Mouse (Mus musculus): ENCODE results near the gene Zfp619. TPM values are rescaled to one million over a fixed set of nuclear protein-coding genes. Genes with fewer than 3 reads are reported as not detected.
"Not testable (repeated sequence)": the region's sequence is repeated elsewhere in the genome, so short reads cannot be mapped to it uniquely, and the experiment has no call there.

Zfp619 gene
- total RNA-seq (2022): 1 to 10 TPM; 3.6 to 4.7 (median 4.0) TPM

DNA sequence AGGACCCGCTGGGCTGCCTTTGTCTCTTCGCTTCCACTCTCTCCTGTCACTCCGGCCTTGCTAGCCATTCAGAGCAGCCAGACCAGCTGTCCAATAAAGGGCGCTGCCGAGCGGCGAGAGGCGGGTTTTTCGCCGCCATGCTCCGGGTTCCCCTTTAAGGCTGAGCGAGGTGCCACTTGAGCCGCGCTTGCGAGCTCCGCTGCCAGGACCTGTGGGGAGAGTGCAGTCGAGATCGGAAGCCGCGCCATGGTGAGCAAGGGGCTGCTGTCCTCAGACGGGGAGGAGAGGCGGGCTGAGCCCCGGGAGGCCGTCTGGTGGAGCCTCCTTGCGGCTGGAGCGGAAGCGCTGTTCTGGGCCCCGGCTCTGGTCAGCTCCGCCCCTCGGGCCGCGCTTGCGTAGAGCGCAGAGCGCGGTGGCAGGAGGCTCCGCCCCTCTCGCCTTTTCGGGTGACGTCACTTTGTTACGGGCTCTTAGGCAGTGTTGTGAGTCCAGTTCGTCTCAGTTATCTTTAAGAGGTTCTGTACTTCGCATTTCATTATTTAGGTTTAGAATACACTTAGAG, at the start of gene Zfp619:
Gene Zfp619, plus strand, starts transcription at position 151 of the 562 bp plus-strand sequence.
- DNase-seq (ENCODE audit: low spot score in 2 of 2): peak; percentile 92 to 95

DNA sequence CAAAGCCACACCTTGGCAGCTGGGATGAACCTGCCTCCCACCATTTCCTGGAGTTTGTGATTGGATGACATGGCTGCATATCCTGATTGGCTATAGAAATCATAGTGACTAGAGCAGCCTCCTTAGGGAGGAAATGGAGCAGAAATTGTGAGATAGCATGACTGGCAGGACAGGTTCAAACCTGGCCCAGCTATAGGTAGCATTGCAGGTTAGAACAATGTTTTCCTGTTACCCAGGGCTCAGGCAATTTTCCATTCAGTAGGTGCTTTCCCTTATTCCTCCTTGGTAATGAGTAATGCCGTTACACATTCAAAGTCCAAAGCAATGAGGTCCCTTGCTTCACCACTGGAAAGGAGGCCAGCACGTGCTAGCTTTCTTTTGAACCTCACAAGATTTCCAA, 38.6 kb upstream of the Zfp619 start:
- no peak for DNase-seq (ENCODE audit: low spot score in 2 of 2)

DNA sequence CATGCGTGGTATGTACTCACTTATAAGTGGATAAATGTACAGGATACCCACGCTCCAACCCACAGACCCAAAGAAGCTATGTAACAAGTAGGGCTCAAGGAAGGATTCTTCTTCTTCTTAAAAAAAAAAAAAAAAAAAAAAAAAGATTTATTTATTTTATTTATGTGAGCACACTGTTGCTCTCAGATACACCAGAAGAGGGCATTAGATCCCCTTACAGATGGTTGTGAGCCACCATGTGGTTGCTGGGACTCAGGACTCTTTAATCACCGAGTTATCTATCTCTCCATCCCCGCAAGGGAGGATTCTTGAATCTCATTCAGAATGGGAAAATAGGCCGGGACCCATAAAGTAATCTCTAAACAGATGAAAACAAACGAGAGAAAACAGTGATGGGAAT, 33.2 kb upstream of the Zfp619 start:
- DNase-seq (ENCODE audit: low spot score in 2 of 2): no peak

DNA sequence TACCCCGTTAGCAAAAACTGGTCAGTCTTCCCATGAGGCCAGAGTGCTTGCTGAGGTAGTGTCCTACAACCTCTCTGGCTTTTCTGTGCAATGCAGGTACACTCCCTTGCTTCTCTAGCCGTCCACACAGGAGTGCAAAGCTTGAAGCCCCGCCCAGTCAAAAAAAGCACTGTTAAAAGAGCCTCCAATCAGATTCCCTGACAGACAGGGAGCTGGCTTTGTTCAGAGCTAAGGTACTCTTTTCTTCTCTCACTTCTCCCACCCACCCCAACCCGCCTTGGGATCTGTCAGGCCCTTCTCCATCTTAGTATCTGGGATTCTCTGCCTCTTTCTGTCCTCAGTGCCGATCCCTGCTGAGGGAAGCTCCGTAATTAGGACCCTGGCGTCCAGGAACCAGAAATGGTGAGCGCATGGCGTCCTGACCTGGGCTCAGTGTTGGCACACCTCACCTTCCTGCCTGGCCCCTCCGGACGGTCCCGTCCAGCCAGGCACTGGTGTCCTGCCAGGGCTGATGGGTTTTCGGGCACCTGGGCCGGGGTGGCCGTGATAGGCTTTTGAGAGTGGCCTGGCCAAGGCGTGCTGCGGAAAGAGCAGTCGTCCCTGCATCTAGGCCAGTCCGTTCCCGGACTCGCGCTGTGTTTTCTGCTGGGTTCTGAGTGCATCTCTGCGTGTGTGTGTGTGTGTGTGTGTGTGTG, 30.3 kb upstream of the Zfp619 start:
- no peak for DNase-seq (ENCODE audit: low spot score in 2 of 2)

DNA sequence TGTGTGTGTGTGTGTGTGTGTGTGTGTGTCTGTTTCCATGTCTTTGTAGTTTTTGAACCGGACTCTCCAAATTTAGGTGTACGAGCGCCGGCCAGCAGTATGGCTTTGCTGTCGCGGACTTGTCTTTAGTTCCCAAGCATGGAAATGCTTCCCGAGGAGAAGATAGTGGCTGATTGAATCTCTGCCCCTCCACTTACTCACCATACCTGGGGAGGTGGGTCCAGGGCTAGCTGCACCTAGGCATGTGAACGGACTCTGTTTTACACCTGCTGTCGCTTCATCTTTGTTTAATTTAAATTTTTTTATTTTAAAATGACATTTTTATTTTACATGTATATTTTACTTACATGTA, 29.7 kb upstream of the Zfp619 start:
- no peak for DNase-seq (ENCODE audit: low spot score in 2 of 2)

DNA sequence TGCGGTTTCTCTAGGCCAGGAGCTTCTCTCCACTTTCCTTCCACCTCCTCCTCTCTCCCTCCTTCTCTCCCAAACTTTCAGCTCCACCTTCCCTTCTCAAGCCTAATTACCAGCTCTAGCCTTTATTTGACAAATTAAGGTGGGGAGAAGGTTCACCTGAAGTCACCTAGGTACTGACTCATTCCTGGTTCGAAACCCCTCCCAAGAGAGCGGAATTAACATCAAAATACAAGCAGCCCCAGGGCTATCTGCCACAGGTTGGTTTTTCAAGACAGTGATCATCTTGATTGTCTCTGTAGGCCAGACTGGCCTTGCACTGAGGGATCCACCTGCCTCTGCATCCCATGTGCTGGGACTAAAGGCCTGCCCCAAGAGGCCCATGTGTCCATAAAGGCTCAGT, 22.9 kb upstream of the Zfp619 start:
- DNase-seq (ENCODE audit: low spot score in 2 of 2): no peak

DNA sequence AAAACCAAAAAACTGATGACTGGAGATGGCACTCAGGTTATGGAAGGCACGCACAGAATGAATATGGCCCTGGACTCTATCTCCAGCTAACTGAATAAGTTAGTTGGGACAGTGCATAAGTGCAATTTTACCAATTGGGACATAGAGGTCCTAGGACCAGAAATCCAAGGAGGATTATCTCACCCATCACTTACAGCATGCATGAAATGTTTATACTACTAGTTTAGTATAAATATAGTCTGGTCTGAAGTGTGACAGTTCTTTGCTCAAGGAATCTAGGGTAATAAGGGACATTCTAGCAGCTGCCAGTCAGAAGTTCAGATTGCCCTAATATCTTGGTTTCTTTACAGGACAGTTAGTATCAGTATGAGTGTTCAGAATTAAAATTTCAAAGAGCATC, 13.5 kb upstream of the Zfp619 start:
- DNase-seq (ENCODE audit: low spot score in 2 of 2): no peak

DNA sequence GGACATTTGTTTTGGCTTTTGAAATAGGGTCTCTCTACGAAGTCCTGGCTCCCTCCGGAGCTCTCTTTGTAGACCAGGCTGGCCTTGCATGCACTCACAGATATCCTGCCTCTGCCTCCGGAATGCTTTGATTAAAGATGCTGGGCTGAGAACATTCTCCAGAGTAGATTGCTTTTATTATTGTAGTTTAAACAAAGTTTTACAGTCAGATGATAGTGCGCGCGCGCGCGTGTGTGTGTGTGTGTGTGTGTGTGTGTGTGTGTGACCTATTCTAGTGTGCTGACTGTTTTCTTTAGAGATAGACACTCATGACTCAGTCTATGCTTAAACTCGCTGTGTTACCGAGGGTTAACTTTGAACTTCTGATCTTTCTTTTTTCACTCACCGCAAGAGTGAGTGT, 796 bp downstream of the Zfp619 start:
- no peak for DNase-seq (ENCODE audit: low spot score in 2 of 2)

DNA sequence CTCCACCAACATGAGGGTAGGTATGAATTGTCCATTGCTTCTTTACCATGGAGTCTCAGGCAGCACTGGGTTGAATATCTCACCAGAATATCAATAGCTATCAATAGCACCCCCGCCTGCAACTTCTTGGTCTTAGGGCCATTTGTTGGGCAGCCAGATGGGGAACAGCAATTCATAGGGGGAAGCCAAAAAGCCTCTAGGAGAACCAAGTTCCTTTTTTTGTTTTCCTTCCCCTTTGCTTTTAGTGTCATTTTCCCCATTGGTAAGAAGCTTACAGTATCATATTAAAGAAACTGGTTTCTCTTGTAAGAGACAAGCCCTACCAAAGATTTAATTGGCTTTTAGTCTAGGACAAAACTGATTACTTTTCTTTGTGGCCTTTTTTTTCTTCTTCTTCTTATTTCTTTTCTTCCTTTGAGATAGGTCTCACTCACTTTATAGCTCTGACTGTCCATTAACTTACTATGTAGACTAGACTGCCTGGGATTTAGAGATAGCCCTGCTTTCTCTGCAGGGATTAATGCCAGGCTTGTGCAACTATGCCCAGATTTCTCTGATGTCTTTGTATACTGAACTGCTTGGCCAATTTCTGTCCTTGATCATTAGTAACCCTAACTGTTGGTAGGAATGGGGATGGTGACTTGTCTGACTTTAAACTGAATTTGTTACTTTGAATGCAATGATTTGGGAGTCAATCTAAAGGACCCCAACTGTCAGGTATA, 6.3 kb downstream of the Zfp619 start:
- DNase-seq (ENCODE audit: low spot score in 2 of 2): no peak

DNA sequence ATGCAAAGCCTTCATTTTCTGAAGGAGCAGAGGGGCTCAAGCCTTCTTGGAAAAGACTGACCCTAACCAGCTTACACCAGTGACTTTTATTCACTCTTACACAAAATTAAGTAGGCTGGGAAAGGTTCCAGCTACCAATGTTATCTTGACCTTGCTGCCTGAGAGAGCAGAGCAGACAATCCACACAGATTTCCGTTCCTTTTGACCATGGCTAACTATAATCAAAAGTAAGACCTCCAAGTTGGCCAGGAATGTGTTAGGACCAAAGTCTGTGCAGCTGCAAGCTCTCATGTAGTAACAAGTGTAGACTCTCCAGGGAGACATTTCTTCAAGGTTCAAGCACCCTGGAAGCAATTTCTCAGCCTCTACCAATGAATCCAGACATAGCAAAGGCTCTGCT, 25.6 kb downstream of the Zfp619 start:
- DNase-seq (ENCODE audit: low spot score in 2 of 2): no peak

DNA sequence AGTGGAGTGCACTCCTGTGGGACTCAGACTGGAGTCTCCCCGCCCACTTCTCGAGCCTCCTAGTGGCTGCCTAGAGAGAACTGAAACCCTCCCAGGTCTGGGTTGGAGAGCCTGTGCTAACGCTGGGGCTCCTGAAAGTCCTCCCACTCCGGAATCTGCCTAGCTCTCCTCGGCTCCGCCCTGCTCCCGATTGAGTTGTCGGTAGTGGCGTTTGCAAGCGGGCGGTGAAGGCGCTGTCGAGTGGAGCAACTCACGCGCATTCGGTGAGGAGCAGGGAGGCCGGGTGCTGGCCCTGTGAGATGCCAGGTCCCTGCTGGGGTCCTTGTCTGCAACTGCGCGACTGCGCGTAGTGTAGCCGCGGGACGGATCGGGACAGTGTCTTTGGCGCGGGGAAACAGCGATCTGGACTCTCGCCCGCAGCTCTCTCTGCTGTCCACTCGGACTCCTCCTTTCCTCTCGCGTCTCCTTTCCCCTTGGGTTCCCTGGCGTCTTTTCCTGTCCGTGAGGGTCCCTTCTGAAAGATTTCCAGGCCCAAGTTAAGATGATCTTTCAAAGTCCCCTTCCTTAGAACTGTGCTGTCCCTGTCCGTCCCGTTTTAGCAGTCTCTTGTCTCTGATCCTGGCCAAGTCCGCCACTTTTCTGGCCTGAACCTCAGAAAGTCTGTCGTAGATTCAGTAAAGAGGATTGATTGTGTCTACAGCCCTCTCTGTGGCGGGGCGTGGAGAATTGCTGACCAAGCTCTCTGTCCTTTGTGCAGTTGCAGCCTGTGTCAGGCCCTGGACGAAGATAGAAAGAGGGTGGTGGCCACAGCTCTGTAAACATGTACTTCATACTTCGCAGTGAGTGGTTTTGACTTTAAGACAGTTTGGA, 26.9 kb downstream of the Zfp619 start:
- DNase-seq (ENCODE audit: low spot score in 2 of 2): peak; percentile 47 to 50

DNA sequence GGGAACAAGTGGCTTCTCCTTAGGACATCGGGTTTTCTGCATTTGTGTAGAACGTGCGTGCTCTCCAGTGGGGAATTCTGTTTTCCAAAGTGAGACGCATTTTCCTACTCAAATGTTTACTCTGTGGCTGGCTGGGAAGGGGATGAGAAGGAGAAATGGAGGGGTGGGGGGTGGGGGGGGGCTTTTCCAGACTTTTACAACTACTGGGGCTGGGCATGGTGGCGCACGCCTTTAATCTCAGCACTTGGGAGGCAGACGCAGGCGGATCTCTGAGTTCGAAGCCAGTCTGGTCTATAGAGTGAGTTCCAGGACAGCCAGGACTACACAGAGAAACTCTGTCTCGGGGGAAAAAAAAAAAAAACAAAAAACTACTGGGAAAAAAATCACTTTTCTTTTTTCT, 27.6 kb downstream of the Zfp619 start:
- no peak for DNase-seq (ENCODE audit: low spot score in 2 of 2)

DNA sequence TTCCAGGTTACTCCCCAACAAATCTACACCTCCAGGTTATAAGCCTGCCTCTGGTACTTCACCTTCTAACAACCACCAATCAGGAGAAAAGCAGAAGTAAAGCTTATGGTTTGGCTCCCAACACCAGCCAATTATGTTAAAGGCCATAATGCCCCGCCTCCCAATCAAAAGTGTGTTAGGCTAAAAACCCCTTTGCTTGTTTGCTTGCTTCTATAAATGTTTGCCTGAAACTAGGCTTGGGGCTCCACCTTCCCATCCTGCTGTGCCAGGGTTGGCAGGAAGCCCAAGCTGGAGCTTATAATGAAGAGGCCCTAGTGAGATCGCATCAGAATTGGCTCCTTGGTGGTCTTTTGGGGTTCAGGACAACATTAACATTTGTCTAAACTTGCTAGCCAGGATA, 31.8 kb downstream of the Zfp619 start:
- DNase-seq (ENCODE audit: low spot score in 2 of 2): no peak

DNA sequence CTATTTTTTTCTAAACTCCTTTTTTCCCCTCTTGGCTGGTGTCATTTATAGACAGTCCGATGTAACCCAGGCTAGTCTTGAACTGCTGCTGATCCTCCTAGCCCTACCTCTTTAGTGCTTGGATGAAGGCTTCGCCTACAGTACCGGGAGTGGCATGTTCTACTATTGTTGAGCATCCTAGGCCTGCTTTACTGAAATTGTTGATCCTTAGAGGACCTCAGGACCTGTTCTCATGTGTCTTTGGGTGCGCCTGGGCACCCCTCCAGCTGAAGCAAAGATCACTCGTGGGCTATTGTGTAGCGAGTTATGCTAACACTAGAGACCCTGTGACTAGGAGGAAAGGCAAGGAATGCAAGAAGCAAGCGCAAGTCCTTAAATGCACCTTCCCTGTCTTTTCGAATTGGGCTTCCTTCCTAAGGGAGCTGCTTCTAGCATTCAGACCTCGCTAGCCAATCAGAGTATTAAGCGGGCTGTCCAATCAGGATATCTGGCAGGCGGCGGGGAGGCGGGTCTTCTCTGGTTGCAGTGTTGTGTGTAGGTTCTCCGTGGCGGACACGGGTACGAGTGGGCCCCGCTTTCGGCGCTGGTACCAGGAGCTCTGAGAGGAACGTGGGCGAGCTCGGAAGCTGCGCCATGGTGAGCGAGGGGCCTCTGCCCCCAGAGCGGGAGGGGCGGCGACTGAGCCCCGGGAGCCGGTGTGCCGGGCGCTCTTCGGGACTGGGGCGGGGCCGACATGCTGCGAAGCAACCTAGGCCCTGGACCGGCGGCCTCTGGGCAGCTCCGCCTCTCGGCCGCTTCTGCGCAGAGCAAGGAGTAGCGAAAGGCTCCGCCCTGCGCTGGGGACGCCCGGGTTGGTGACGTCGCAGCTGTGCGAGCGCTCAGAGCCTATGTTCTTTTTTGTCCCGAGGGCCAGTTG, 34.7 kb downstream of the Zfp619 start:
- DNase-seq (ENCODE audit: low spot score in 2 of 2): peak; percentile 96 to 97

DNA sequence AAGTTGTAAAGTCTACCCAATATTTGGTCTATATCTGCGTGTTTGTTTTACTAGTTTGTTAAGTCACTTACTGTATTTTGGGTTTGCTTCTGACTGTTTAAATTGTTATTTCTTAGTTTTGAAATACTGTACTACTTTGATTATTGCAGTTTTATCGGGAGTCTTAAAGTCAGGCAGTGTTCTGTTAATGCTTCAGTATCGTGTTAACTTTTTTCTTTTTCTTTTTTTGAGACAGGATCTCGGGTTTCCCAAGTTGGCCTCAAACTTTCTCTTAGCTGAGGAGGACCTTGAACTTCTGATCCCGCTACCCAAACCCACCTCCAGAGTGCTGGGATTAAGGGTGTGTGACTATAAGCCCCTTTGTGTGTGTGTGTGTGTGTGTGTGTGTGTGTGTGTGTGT, 35.4 kb downstream of the Zfp619 start:
- no peak for DNase-seq (ENCODE audit: low spot score in 2 of 2)

DNA sequence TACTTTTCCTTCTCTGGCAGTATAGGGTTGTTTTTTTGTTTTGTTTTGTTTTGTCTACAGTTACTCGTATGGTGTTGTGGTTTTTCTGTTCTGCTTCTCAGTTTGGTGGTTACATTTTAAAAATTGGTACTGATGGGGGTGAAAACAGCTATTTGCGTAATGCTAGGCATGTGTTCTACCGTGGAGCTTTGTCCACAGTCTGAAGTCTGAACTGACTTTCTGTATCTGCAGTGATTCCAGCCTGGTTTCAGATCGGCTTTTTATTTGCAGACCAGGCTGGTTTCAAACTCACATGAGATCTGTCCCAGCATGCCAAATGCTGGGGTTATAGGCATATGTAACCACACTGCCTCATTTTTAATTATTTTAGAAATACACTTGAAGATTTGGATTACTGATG, 36.3 kb downstream of the Zfp619 start:
- no peak for DNase-seq (ENCODE audit: low spot score in 2 of 2)

DNA sequence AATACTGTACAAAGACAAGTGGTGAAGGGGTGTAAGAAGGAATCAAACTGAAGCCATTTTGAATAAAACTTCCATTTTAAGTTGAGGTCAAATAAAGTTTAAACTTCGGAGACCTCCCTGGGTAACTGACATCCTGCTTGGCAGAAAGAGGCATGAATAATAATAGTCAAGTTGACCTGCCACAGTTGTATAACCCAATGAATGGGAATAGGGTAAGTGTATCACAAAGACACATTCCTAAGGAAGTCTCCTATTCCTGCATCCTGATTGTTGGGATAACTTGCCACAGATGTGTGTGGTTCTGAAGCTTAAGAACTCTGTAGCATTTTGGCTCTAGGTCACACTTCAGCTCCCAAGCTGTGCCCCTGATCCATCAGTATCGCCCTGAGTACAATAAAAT, 62.5 kb downstream of the Zfp619 start:
- no peak for DNase-seq (ENCODE audit: low spot score in 2 of 2)

DNA sequence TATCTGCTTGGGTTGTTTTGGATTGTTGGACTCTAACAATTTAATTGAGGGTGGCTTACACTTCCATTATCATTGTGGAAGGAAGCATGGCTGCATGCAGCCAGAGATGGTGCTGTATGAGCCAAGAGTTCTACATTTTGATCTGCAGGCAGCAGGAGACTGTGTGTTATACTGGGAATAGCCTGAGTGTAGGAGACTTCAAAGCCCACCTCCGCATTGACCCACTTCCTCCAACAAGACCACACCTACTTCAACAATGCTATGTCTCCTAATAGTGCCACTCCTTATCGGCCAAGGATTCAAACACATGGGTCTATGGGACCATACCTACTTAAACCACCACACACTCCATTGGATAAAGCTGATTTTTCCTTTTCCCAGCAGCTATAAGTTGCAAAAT, 63.0 kb downstream of the Zfp619 start:
- no peak for DNase-seq (ENCODE audit: low spot score in 2 of 2)

DNA sequence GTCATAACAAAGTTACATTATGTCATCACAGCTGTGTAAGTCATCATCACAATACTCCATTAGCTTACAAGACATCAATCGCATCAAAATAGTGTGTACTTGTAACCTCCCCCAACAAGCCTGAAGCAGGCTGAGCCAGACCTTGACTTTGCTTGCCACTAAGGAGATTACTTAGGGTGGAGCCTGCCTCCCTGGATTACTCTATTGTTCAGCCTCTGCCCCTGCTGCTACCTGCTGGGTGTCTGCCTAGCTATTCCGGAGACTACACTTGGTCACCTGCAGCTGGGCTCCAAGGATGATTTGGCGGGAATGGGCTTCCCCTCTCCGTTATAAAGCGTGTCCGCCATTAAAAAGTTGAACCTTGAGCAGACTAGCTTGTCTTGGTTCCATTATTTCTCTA, 69.3 kb downstream of the Zfp619 start:
- not testable (repeated sequence) for DNase-seq (ENCODE audit: low spot score in 2 of 2)

DNA sequence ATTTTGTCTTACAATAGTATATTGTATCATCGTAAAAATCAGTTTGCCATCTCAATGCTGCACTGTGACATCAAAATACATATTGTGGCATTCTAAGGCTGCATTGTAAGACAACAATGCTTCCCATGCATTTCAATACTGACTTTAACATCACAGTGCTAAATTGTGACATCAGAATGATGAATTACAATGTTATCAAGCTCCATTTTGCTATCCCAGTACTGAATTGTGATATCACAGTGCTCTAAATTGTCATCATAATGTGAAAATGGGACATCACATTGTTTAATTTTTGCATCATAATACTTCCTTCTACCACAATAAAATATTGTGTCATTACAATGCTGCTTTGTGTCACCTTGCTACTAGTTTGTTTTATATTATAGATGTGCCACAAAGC, 70.5 kb downstream of the Zfp619 start:
- DNase-seq (ENCODE audit: low spot score in 2 of 2): no peak

DNA sequence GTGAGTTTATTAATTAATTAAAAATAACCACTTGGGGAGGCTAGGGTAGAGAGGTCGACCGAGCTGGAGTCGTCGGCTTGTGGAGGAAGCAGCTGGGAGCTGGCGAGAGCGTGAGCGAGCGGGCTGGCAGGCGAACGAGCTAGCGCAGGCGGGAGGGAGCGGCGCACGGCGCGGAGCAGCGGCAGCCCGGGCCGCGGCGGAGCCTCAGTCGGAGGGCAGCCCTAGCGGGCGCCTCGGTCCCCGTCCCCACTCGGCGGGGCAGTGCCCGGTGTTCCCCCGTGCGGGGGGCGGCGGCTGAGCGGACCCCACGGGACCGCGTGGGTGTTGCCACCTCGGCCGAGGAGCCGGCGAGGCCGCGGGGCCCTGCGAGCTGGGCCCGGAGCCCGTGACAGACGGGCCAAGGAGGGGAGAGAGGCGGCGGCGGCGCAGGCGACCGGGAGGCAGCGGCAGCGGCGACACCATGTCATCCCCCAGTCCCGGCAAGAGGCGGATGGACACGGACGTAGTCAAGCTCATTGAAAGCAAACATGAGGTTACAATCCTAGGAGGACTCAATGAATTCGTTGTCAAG, 71.0 kb downstream of the Zfp619 start:
- DNase-seq (ENCODE audit: low spot score in 2 of 2): peak; percentile 6 to 23
